Mouse (Mus musculus): Measurements from ENCODE around the gene Ubtd2.

Gene Ubtd2

GRCm38 (mm10) chr11:32454800-32455506 is at the start of gene Ubtd2:
Ubtd2 (plus strand) TSS chr11:32455370.
- peak; percentile 96 for DNase-seq (ENCODE audit: low read depth, low spot score)

- no peak for DNase-seq (ENCODE audit: low read depth, low spot score)
Measured at GRCm38 (mm10) chr11:32407863-32408262, 47.3 kb upstream of the Ubtd2 start.

- DNase-seq (ENCODE audit: low read depth, low spot score), result no peak
Measured at GRCm38 (mm10) chr11:32409052-32409451, 46.1 kb upstream of the Ubtd2 start.

- no peak for DNase-seq (ENCODE audit: low read depth, low spot score)
Measured at GRCm38 (mm10) chr11:32409823-32410562, 45.2 kb upstream of the Ubtd2 start.

GRCm38 (mm10) chr11:32420001-32420400 is 35.2 kb upstream of the Ubtd2 start:
- DNase-seq (ENCODE audit: low read depth, low spot score), result no peak

GRCm38 (mm10) chr11:32423311-32423710 is 31.9 kb upstream of the Ubtd2 start:
- DNase-seq (ENCODE audit: low read depth, low spot score), result no peak

GRCm38 (mm10) chr11:32424600-32424999 is 30.6 kb upstream of the Ubtd2 start:
- no peak for DNase-seq (ENCODE audit: low read depth, low spot score)

- no peak for DNase-seq (ENCODE audit: low read depth, low spot score)
Measured at GRCm38 (mm10) chr11:32425043-32425658, 30.0 kb upstream of the Ubtd2 start.

GRCm38 (mm10) chr11:32427537-32427936 is 27.6 kb upstream of the Ubtd2 start:
- no peak for DNase-seq (ENCODE audit: low read depth, low spot score)

- DNase-seq (ENCODE audit: low read depth, low spot score), result peak; percentile 32
Measured at GRCm38 (mm10) chr11:32435410-32436060, 19.6 kb upstream of the Ubtd2 start.

GRCm38 (mm10) chr11:32442576-32442975 is 12.6 kb upstream of the Ubtd2 start:
- no peak for DNase-seq (ENCODE audit: low read depth, low spot score)

- no peak for DNase-seq (ENCODE audit: low read depth, low spot score)
Measured at GRCm38 (mm10) chr11:32444266-32444665, 10.9 kb upstream of the Ubtd2 start.

GRCm38 (mm10) chr11:32445135-32445534 is 10.0 kb upstream of the Ubtd2 start:
- DNase-seq (ENCODE audit: low read depth, low spot score), result no peak

GRCm38 (mm10) chr11:32445637-32446226 is 9.4 kb upstream of the Ubtd2 start:
- DNase-seq (ENCODE audit: low read depth, low spot score), result peak; percentile 64

- peak; percentile 81 for DNase-seq (ENCODE audit: low read depth, low spot score)
Measured at GRCm38 (mm10) chr11:32450216-32450615, 5.0 kb upstream of the Ubtd2 start.

GRCm38 (mm10) chr11:32451306-32451705 is 3.9 kb upstream of the Ubtd2 start:
- DNase-seq (ENCODE audit: low read depth, low spot score), result no peak

- no peak for DNase-seq (ENCODE audit: low read depth, low spot score)
Measured at GRCm38 (mm10) chr11:32452745-32453144, 2.4 kb upstream of the Ubtd2 start.

GRCm38 (mm10) chr11:32453353-32453915 is 1.7 kb upstream of the Ubtd2 start:
- no peak for DNase-seq (ENCODE audit: low read depth, low spot score)

- no peak for DNase-seq (ENCODE audit: low read depth, low spot score)
Measured at GRCm38 (mm10) chr11:32454231-32454799, 855 bp upstream of the Ubtd2 start.

GRCm38 (mm10) chr11:32455507-32456141 is 454 bp downstream of the Ubtd2 start:
- peak; percentile 56 for DNase-seq (ENCODE audit: low read depth, low spot score)

GRCm38 (mm10) chr11:32456356-32456755 is 1.2 kb downstream of the Ubtd2 start:
- no peak for DNase-seq (ENCODE audit: low read depth, low spot score)
